Mouse (Mus musculus): ENCODE measurements around the gene Hbp1.

- TF ChIP-seq GATA1 (IDR thresholded peaks at IDR 0.05; ENCODE audit: borderline replicate concordance, low read length) (no peak), FLI1 (IDR thresholded peaks at IDR 0.05; ENCODE audit: low read length) (no peak)
Measured at GRCm38 (mm10) chr12:31897456-31897855, 52.9 kb downstream of the Hbp1 start.
